Mouse (Mus musculus) brain, embryonic 18.5 days (tissue): ENCODE measurements around the gene Acox1.

ENCODE experiments used
- DNase-seq: peaks from one replicate; pipeline ENCODE4 v3.0.0-alpha.2; 2012; ENCODE audit warnings: low read depth, low spot score

Acox1 gene

GRCm38 (mm10) chr11:116130488-116131205 is 68.2 kb downstream of the Acox1 start, which contains the start of gene Trim65:
Gene Trim65 (minus strand): TSS chr11:116131128.
- peak; percentile 78 for DNase-seq

- DNase-seq = no peak
Measured at GRCm38 (mm10) chr11:116129993-116130487, 68.8 kb downstream of the Acox1 start.

DNA sequence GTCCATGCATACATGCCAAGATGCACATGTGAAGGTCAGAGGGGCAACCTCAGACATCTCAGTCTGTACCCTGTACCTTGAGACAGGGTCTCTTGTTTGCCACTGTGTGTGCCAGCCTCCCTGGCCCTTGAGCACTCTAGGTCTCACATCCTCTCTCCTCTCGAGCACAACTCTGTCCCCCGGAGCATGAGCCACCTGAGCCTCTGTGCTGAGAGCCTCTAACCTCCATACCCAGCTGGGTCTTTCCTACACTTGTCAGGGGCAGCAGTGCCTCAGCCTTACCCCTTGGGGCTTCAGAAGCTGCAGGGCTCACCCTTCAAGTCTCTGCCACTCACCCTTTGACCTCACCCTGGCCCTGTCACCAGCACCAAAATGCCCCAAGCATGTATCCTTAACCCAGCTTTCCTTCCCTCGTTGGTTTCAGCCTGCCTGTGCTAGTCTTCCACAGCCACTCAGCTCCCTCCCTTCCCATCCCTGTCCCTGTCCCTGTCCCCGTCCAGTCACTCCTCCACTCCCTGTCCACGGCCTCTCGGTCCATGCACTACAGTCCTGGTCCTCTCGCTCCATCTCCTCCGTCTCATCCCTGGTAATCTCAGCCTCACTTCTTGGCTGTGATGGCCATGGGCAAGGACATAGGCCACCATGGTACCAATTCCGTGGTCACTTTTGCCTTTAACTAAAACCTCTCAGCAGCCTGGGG is 69.6 kb downstream of the Acox1 start:
- no peak for DNase-seq

DNA sequence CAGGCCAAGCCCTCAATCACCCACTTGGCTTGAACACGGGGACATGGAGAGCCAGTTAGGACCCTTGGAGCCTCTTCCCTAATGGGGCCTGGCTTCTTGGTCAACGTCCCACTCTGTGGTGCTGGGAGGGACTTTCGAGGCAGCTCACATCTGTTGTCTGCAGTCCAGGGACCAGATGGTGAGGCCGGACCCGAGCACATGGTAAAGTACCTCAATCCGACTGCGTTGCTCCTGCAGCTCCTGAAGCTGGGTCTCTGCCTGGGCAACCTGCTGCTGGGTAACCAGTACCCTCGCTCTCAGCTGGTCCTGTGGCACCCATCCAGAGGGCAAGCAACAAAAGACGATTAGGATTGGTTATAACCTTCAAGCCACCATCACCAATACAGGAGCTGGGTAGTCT is 70.9 kb downstream of the Acox1 start:
- no peak for DNase-seq

- DNase-seq = no peak
Measured at GRCm38 (mm10) chr11:116127156-116127980, 71.5 kb downstream of the Acox1 start, which contains the start of gene Trim47. Gene Trim47 (minus strand): TSS chr11:116127210.

DNA sequence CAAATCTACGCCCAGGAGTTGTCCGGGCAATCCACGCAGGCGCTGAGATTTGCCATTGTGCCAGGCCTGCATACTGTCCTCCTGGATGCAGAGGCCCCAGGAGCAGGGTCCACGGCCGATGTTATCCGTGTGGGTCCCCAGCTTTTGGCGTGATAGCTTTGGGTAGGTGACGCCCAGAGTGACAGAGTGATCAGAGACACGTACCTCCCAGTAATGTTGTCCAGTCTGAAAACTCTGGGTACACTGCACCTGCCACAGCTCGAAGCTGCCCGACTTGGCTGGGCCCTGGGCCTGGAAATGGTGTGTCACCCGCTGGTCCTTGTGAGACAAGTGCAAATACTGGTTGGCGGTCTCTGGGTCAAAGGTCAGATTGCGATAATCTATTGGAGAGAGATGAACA is 72.6 kb downstream of the Acox1 start:
- no peak for DNase-seq
